Mouse (Mus musculus) midbrain, embryonic 11.5 days (tissue): Measurements from ENCODE around the gene Arid2. TPM values are rescaled to one million over a fixed set of nuclear protein-coding genes. Genes with fewer than 3 reads are reported as not detected.
A peak's percentile ranks its signal among the peaks of the same experiment; 100 is the strongest.

Experiments
- ATAC-seq: fragments of 200-750 bp; cut with Nextera tagmentation; 2 replicates; pipeline ENCODE4 v1.8.0; 2017; ENCODE audit warnings: moderate TSS enrichment, moderate library complexity; ENCODE audit not compliant: low FRiP score
- DNase-seq: peaks from one replicate; pipeline ENCODE4 v3.0.0; 2015; ENCODE audit warnings: low spot score; ENCODE audit errors: missing footprints
- H3K27ac ChIP-seq: fragments of 300-500 bp; sonication (generic); 2 replicates; pipeline ENCODE4 v1.5.1; 2014; ENCODE audit warnings: low read depth, low read length
- H3K27me3 ChIP-seq: fragments of 300-500 bp; sonication (generic); 2 replicates; pipeline ENCODE4 v1.6.1; 2014; ENCODE audit warnings: mild to moderate bottlenecking, low read length, moderate library complexity, mixed read lengths; ENCODE audit not compliant: control insufficient read depth, insufficient read depth
- H3K36me3 ChIP-seq: fragments of 300-500 bp; sonication (generic); 2 replicates; pipeline ENCODE4 v1.6.1; 2014; ENCODE audit warnings: mild to moderate bottlenecking, low read length, moderate library complexity, mixed read lengths; ENCODE audit not compliant: control insufficient read depth, insufficient read depth
- H3K4me1 ChIP-seq: fragments of 300-500 bp; sonication (generic); 2 replicates; pipeline ENCODE4 v1.6.1; 2014; ENCODE audit warnings: low read length; ENCODE audit not compliant: control insufficient read depth, insufficient read depth
- H3K4me2 ChIP-seq: fragments of 300-500 bp; sonication (generic); 2 replicates; pipeline ENCODE4 v1.6.1; 2014; ENCODE audit warnings: mild to moderate bottlenecking, moderate library complexity
- H3K4me3 ChIP-seq: fragments of 300-500 bp; sonication (generic); 2 replicates; pipeline ENCODE4 v1.5.1; 2014; ENCODE audit warnings: low read depth, low read length
- H3K9ac ChIP-seq: fragments of 300-500 bp; sonication (generic); 2 replicates; pipeline ENCODE4 v1.6.1; 2014; ENCODE audit warnings: low read length
- H3K9me3 ChIP-seq: fragments of 300-500 bp; sonication (generic); 2 replicates; pipeline ENCODE4 v1.6.1; 2016; ENCODE audit warnings: low read length; ENCODE audit not compliant: control insufficient read depth
- WGBS: fragments of 180-500 bp; shearing (Covaris S2); extraction: QIAGEN DNeasy Blood & Tissue Kit; methylation state at CpG from one replicate; pipeline ENCODE4 v1.1.7; 2014; 5-methylcytosine and 5-hydroxymethylcytosine counted together
- polyA plus RNA-seq: library from polyadenylated mRNA; unstranded; fragments of >200 nt; fragmentation: Nextera tagmentation; extraction: Ambion mirVana; gene quantifications from 2 replicates; pipeline ENCODE4 v1.2.1, GENCODE M21; 2014

Gene Arid2
- polyA plus RNA-seq, 1 experiment from 2014 or later: 34.8 TPM

DNA sequence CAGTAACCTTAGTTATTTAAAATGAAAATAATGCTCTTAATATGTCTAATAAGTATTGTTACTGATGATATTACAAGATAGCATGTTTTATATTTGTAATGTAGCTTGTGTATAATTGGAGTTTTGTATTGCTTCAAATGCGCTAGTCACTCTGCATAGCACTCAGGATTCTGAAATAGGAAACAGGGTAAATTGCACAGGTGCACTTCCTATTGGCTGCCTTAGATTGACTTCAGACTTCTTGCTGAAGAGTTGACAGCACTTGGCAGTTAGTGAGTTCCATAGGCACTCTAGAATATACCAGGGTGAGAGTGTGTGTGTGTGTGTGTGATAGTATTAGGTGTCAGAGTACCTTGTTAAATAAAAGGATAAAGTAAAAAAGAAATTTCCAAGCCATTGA lies 2.7 kb downstream of the Arid2 start:
- no peak overlapping the region for H3K27ac ChIP-seq
- ATAC-seq (no peak), DNase-seq (no peak)
- H3K27me3 ChIP-seq: no peaks in the 10 kb centered on the region
- H3K4me3 ChIP-seq: no peak overlapping the region
- H3K4me2 ChIP-seq: peak overlapping the region; percentile 35; the same call in 1 of the 2 replicates
- 0 out of 2 replicates have a peak, but pooled peaks cover 3% of the 10 kb centered on the region for H3K36me3 ChIP-seq
- WGBS: 84% methylated on average over 1 of the region's 1 CpGs
- peaks cover 9% of the 10 kb centered on the region for H3K4me1 ChIP-seq
- no peaks in the 10 kb centered on the region for H3K9me3 ChIP-seq
- no peak overlapping the region for H3K9ac ChIP-seq

DNA sequence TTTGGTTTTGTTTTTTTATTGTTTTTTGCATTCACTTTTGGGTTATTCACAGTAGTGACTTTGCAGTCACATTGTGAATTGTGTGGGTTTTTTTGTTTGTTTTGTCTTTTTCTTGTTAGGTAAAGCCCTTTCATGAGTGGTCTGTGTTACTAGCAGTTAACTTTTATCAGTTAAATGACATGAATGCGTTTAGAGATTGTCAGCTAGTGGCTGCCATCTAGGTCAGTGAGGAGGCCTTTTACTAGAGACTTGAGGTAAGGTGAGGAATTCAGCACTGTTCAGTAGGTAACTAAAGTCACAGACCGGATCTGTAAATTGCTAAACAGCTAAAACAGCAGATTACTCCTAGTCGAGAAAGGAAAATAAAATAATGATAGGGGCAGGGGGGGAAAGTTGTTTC lies 6.1 kb downstream of the Arid2 start:
- H3K36me3 ChIP-seq: peaks cover 5% of the 10 kb centered on the region; the same call in 1 of the 2 replicates
- DNase-seq (no peak), ATAC-seq (no peak)
- H3K9me3 ChIP-seq: no peaks in the 10 kb centered on the region
- H3K4me1 ChIP-seq: peaks cover 12% of the 10 kb centered on the region
- no peak overlapping the region for H3K9ac ChIP-seq
- H3K4me2 ChIP-seq: no peak overlapping the region
- H3K4me3 ChIP-seq: no peak overlapping the region
- no peak overlapping the region for H3K27ac ChIP-seq
- 80% methylated on average over 3 of the region's 3 CpGs for WGBS
- no peaks in the 10 kb centered on the region for H3K27me3 ChIP-seq

DNA sequence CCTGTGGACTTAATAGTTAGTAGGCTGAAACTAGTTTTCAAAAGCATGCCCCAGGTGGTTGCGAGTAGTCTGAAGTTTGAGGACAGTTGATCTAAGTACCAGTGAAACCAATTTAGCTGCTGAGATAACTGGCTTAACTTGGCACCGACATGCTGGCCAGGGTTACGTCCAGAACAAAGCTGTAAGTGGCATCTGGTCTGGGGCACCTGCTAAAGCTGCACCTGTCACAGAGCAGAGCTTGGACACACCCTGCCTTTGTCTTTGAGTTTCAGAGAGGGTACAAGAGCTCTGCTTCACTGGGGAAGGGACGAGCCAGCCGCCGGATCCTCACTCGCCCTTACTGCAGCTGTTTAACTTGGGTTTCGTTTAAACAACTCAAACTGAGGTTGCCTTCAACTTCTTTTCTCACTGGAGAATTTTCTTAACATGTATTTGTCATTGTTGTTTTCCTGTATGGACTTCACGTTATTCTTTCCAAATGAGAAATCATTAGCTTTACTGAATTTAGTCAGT lies 9.8 kb downstream of the Arid2 start:
- no peak overlapping the region for H3K27ac ChIP-seq
- no peak overlapping the region for H3K4me3 ChIP-seq
- H3K4me1 ChIP-seq: 0 out of 2 replicates have a peak, but pooled peaks cover 2% of the 10 kb centered on the region
- DNase-seq (no peak), ATAC-seq (no peak)
- WGBS: 89% methylated on average over 9 of the region's 9 CpGs
- no peaks in the 10 kb centered on the region for H3K9me3 ChIP-seq
- no peaks in the 10 kb centered on the region for H3K27me3 ChIP-seq
- H3K4me2 ChIP-seq: no peak overlapping the region
- H3K36me3 ChIP-seq: peaks cover 4% of the 10 kb centered on the region; the same call in 1 of the 2 replicates
- no peak overlapping the region for H3K9ac ChIP-seq

GRCm38 (mm10) chr15:96297623-96298188 lies 10.4 kb downstream of the Arid2 start:
- Histone ChIP-seq H3K36me3 (peaks cover 4% of the 10 kb centered on the region; the same call in 1 of the 2 replicates), H3K4me3 (no peak overlapping the region), H3K27ac (no peak overlapping the region), H3K9me3 (no peaks in the 10 kb centered on the region), H3K9ac (no peak overlapping the region), H3K27me3 (no peaks in the 10 kb centered on the region), H3K4me2 (no peak overlapping the region), H3K4me1 (0 out of 2 replicates have a peak, but pooled peaks cover 2% of the 10 kb centered on the region)
- DNase-seq (no peak), ATAC-seq (no peak)
- 93% methylated on average over 9 of the region's 9 CpGs for WGBS

DNA sequence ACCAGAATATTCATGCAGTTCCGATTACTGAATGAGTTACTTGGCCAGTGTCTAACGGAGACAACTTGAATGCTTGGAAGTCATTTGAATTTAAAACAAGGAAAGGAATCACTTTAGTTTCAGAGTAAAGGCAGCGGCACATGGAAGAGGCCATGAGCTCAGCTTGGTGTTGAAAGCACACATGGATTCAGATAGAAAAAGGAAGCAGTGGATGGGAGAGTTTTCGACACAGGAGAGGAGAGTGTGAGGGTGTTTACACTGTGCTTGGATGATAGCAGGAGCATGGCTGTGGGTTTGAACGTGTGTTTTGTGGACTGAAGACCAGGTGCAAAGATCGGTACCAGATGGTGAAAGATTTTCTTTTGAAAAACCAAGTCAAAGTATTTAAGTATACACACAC lies 22.0 kb downstream of the Arid2 start:
- H3K27ac ChIP-seq: no peak overlapping the region
- peaks cover 3% of the 10 kb centered on the region; the same call in 1 of the 2 replicates for H3K36me3 ChIP-seq
- no peak overlapping the region for H3K9ac ChIP-seq
- no peaks in the 10 kb centered on the region; the same call in 1 of the 2 replicates for H3K4me1 ChIP-seq
- H3K27me3 ChIP-seq: no peaks in the 10 kb centered on the region
- WGBS: 79% methylated on average over 6 of the region's 6 CpGs
- no peaks in the 10 kb centered on the region for H3K9me3 ChIP-seq
- no peak overlapping the region for H3K4me3 ChIP-seq
- DNase-seq (no peak), ATAC-seq (no peak)
- H3K4me2 ChIP-seq: no peak overlapping the region

- Histone ChIP-seq H3K9ac (no peak overlapping the region), H3K9me3 (no peaks in the 10 kb centered on the region), H3K4me3 (no peak overlapping the region), H3K27ac (no peak overlapping the region), H3K36me3 (0 out of 2 replicates have a peak, but pooled peaks cover 3% of the 10 kb centered on the region), H3K4me1 (no peaks in the 10 kb centered on the region; the same call in 1 of the 2 replicates), H3K27me3 (no peaks in the 10 kb centered on the region), H3K4me2 (no peak overlapping the region)
- WGBS: 88% methylated on average over 1 of the region's 1 CpGs
- ATAC-seq (no peak), DNase-seq (no peak)
Observed at GRCm38 (mm10) chr15:96312902-96313301, 25.6 kb downstream of the Arid2 start.

DNA sequence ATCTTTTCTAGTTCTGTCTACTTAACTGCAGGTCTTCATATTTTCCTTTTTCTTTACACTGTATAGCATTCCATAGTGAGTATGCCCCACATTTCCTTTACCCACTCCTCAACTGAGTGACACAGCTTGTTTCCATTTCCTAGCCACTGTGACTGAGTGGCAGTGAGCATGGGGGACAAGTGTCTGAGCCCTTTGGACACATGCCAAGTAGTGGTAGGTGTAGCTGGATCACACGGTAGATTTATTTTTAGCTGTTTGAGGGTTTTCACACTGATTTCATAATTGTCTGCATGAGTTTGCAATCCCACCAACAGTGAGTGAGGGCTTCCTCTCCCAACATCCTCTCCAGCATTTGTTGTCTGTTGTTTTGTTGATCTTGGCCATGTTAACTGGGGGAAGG lies 28.3 kb downstream of the Arid2 start:
- H3K36me3 ChIP-seq: 0 out of 2 replicates have a peak, but pooled peaks cover 3% of the 10 kb centered on the region
- ATAC-seq (no peak), DNase-seq (no peak)
- no peaks in the 10 kb centered on the region for H3K9me3 ChIP-seq
- WGBS: 85% methylated on average over 1 of the region's 1 CpGs
- H3K9ac ChIP-seq: no peak overlapping the region
- no peak overlapping the region for H3K4me2 ChIP-seq
- no peak overlapping the region for H3K4me3 ChIP-seq
- H3K27me3 ChIP-seq: no peaks in the 10 kb centered on the region
- no peaks in the 10 kb centered on the region for H3K4me1 ChIP-seq
- no peak overlapping the region for H3K27ac ChIP-seq

DNA sequence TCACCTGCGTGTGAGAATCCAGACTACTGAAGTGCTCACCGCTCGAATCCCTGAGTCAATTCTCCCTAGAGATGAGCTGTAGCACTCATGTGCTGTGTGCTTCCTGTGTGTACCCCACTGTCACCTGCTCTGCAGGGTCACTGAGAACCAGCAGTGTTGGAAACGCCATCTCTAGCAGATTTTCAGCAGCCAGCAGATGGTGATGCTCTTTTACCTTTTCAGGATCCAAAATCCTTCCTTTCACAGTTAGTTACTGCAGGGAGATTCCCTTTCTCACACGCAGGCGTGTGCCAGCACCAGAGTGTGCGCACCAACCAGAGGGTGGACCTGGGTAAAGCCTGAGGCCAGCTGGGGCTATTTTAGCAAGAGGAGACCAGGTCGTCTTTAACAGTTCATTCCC lies 32.0 kb downstream of the Arid2 start:
- H3K27me3 ChIP-seq: no peaks in the 10 kb centered on the region
- H3K36me3 ChIP-seq: no peaks in the 10 kb centered on the region
- ATAC-seq (no peak), DNase-seq (no peak)
- no peak overlapping the region for H3K27ac ChIP-seq
- no peaks in the 10 kb centered on the region for H3K9me3 ChIP-seq
- H3K4me1 ChIP-seq: no peaks in the 10 kb centered on the region
- no peak overlapping the region for H3K9ac ChIP-seq
- 87% methylated on average over 8 of the region's 8 CpGs for WGBS
- no peak overlapping the region for H3K4me3 ChIP-seq
- no peak overlapping the region for H3K4me2 ChIP-seq

DNA sequence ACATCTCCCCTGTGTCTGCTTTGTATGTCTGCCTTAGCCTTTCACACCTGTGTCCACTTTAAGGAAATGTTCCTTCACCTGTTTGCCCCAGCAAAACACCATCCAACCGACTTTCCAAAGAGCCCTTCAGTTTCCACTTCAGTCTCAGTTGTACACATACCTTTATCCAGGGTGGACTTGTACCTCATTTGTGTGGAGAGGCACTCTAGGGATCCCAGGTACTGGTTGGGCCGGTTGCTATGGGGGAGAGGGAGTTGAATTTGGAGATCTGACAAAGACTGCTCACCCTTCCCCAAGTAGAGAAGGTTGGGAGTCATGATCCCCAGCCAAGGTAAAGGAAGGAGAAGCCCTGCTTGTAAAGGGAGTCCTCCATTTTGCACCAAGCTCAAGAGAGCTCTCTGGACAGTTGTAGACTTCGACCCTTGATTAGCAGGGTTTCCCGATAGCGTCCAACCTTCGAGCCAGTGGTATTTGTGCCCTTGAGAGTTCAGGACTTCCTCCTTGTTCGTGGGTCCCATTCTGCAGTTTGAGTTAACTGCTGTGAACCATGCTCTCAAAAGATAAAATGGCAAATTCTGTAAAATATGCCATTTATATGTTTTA lies 38.5 kb downstream of the Arid2 start:
- no peaks in the 10 kb centered on the region for H3K4me1 ChIP-seq
- H3K9me3 ChIP-seq: no peaks in the 10 kb centered on the region
- no peak overlapping the region for H3K4me2 ChIP-seq
- no peak overlapping the region for H3K27ac ChIP-seq
- no peaks in the 10 kb centered on the region for H3K27me3 ChIP-seq
- H3K36me3 ChIP-seq: 0 out of 2 replicates have a peak, but pooled peaks cover 2% of the 10 kb centered on the region
- no peak overlapping the region for H3K9ac ChIP-seq
- ATAC-seq: no peak
- no peak overlapping the region for H3K4me3 ChIP-seq
- DNase-seq: no peak
- WGBS: 92% methylated on average over 7 of the region's 7 CpGs
